Mouse (Mus musculus): ENCODE results near the gene Crlf1.

DNA sequence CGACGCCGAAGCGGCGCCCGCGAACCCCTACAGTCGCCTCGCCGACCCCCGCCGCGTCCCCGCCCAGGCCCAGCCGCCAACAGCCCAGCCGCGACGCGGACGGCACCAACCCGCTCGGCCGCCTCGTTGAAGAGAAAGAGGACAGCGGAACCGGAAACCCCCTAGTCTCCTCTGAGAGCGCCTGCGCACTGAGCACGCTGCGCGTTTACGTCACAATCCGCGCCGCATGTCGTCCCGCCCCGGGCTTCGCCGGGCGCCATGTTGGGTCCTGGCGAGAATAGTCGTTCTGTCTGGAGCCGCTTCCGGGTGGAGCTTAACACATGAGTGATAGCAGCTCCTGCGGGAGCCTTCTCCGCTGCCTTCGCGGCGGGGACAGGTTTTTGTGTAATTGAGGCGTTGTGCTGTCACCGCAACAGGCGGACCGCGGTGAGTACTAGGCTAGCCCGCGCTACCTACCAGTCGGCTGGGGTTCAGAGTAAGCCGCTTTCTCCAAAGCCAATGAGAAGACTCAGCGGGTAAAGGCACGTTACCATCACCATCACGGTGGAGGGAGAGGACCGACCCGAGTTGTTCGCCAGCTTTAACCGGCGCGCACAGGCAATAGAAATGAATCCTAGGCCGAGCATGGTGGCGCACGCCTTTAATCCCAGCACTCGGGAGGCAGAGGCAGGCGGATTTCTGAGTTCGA is 17.4 kb downstream of the Crlf1 start, which contains the start of gene Uba52:
- no peak for TF ChIP-seq CTCF (IDR thresholded peaks at IDR 0.05; ENCODE audit: insufficient read depth, low read length)
- TF ChIP-seq POLR2A (IDR thresholded peaks at IDR 0.05; ENCODE audit: borderline replicate concordance, extremely low read depth, low read depth, low read length) = peak; percentile 81; the same call in 1 of the 2 replicates

Measured in lung, adult 2 months (tissue).